Mouse (Mus musculus) kidney, adult 9 months (tissue): ENCODE results near the gene Gm10999.
"Not testable (repeated sequence)": the region's sequence is repeated elsewhere in the genome, so short reads cannot be mapped to it uniquely, and the experiment has no call there.

ENCODE experiments used
- DNase-seq: peaks from one replicate; pipeline ENCODE4 v3.0.0; 2022

The Gm10999 gene

DNA sequence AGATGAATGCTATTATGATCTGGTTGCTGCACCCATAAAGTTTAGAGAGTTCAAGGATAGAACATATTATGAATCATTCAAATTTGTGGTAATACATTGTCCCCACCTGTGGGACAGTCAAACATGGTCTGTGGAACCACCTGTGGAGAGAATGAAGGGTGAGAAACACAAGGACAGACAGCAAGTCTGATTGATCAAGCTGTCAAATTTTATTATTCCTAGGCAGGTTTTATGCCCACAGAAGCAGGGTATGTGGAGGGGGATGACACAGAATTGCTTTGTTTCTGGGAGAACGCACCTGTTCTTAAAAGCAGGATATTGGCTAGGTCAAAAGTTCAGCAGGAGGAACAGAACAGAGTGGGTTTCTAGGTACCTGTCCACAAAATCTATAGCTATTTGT lies at the start of gene Gm10999:
Gene Gm10999 (minus strand): TSS at position 101 of the 400 bp plus-strand sequence.
- no peak for DNase-seq

DNA sequence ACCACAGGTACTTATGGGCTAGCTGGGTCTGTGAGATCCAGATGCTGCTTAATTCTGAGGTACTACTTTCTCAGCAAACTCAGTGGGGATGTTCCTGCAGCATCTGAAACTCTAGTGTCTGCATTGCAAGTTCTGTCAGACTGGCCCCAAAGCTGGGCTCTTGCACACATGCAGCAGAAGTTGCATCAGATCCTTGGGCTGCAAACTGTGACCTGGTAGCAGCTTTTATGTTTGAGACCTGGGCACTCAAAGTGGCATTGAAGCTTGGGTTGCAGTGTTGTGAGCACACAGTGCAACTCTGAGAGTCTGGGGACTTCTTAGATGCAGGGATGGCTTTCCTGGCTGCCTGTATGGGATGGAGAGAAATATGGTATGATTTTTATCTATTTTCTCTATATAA lies 2.0 kb upstream of the Gm10999 start:
- DNase-seq = no peak

DNA sequence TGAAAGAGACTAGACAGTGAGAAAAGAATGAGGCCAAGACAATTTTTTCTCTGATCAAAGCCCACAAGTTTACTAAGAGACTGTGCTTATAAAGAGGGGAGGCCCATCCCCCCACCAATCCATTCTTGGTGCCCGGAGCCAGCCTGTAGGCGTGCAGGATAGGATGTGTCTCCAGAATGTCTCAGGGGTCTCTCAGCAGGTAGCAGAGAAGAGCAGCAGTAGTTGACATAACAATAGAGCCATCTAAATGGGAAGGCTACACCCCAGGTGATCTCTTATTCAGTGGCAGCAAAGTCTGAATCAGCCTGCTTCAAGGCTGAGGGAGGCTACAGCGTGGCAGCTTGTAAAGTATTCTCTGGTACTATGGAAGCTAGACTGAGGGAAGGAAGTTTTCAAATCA lies 15.7 kb downstream of the Gm10999 start:
- DNase-seq = not testable (repeated sequence)
